20 mouse cellular contexts compared by ENCODE assay signal in genomic region chr10:96947971-96948370, GRCm38 (mm10).
"Had no signal": no experiment of that assay in that cellular context is flagged by ENCODE, and none has a peak within 500 bp of the region (broad histone marks: within the 10 kb centered on the region; RNA-seq: fewer than 3 reads in every experiment).

No protein-coding gene starts in this region.

- H3K27me3 ChIP-seq: kidney, embryonic 15.5 days; liver, embryonic 13.5 days; megakaryocyte, embryonic 14.5 days; neural tube, embryonic 12.5 days; neural tube, embryonic 15.5 days had no signal

- H3K9me3 ChIP-seq: kidney, embryonic 15.5 days; liver, embryonic 13.5 days; midbrain, embryonic 10.5 days; neural tube, embryonic 12.5 days; neural tube, embryonic 15.5 days had no signal

- H3K9ac ChIP-seq: kidney, embryonic 15.5 days; liver, embryonic 13.5 days; neural tube, embryonic 12.5 days; neural tube, embryonic 15.5 days had no signal

- DNase-seq: kidney, adult 2 months; kidney, postnatal 10 days; kidney, postnatal 36 days; layer of hippocampus, postnatal 36 days; liver, embryonic 13.5 days; lung, adult 2 months; lung, postnatal 36 days; midbrain, embryonic 14.5 days; right cerebral cortex, adult 18-20 months; right cerebral cortex, postnatal 14 days; right cerebral cortex, postnatal 4 days; thymus, adult 18-20 months; thymus, postnatal 36 days had no signal

- H3K4me3 ChIP-seq: kidney, embryonic 15.5 days; left cerebral cortex, adult 2 months; liver, embryonic 13.5 days; megakaryocyte, embryonic 14.5 days; midbrain, embryonic 10.5 days; neural tube, embryonic 12.5 days; neural tube, embryonic 15.5 days had no signal

- H3K27ac ChIP-seq: kidney, embryonic 15.5 days; left cerebral cortex, adult 2 months; liver, embryonic 13.5 days; midbrain, embryonic 10.5 days; neural tube, embryonic 12.5 days; neural tube, embryonic 15.5 days; stomach, postnatal 0 days had no signal

- H3K36me3 ChIP-seq: kidney, embryonic 15.5 days; liver, embryonic 13.5 days; midbrain, embryonic 10.5 days; neural tube, embryonic 12.5 days; neural tube, embryonic 15.5 days had no signal

- H3K4me2 ChIP-seq: kidney, embryonic 15.5 days; liver, embryonic 13.5 days; neural tube, embryonic 12.5 days; neural tube, embryonic 15.5 days had no signal

- H3K4me1 ChIP-seq: kidney, embryonic 15.5 days; liver, embryonic 13.5 days; megakaryocyte, embryonic 14.5 days; midbrain, embryonic 10.5 days; neural tube, embryonic 12.5 days had no signal
